In the genomic region with DNA sequence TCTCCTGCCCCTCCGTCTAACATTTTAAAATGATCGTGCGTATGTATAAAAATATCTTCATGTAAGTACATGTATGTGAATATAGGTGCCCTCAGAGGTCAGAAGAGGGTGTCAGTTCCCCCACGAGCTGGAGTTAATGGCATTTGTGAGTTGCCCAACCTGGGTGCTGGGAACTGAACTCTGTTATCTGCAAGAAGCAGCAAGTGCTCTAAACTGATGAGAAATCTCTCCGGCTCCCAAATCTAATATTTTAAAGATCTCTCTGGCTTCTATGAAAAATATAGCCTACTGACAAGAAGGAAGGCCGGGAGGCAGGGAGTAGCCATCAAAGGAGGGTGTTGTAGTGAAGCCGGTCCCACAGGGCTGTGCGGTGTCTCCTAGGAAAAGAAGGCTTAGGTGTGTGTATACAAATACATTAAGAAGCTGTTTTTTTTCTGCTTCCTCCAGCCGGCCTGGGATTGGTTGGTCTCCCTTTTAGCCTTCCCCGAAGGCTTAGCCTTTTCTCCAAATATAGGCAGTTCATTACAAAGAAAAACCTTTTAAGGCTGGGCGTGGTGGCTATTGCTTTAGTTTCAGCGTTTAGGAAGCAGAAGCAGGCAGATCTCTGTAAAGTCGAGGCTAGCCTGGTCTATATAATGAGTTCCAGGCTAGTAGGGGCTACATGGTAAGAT, we compare ENCODE assay signal across 9 mouse cellular contexts. TPM values are rescaled to one million over a fixed set of nuclear protein-coding genes. Genes with fewer than 3 reads are reported as not detected.
DNase-seq lines count a peak whose midpoint lies in the region; ATAC-seq and TF ChIP-seq lines count a peak whose summit lies in the region.
"Had no signal": no experiment of that assay in that cellular context is flagged by ENCODE, and none has a peak within 500 bp of the region (broad histone marks: within the 10 kb centered on the region; RNA-seq: fewer than 3 reads in every experiment).

No protein-coding gene starts in this region.

- no peaks in the 10 kb centered on the region for H3K27me3 ChIP-seq in forebrain, embryonic 11.5 days (ENCODE audit: control insufficient read depth, insufficient read depth, low read length)
- H3K27me3 ChIP-seq in forebrain, embryonic 14.5 days (replicated peaks; ENCODE audit: control insufficient read depth, insufficient read depth, low read length): 0 out of 2 replicates have a peak, but pooled peaks cover 2% of the 10 kb centered on the region
- no peaks in the 10 kb centered on the region for H3K27me3 ChIP-seq in stomach, embryonic 14.5 days (ENCODE audit: control insufficient read depth, insufficient read depth, low read length)
- H3K27me3 ChIP-seq in stomach, postnatal 0 days (ENCODE audit: control insufficient read depth, insufficient read depth, low read length): no peaks in the 10 kb centered on the region
- no peaks in the 10 kb centered on the region for H3K27me3 ChIP-seq in liver, embryonic 14.5 days (ENCODE audit: control insufficient read depth, insufficient read depth, low read length)
- H3K27me3 ChIP-seq: embryonic facial prominence, embryonic 15.5 days had no signal

- 94% methylated on average over 13 of the region's 13 CpGs for WGBS in forebrain, embryonic 11.5 days
- WGBS in forebrain, embryonic 14.5 days: 94% methylated on average over 13 of the region's 13 CpGs
- WGBS in stomach, embryonic 14.5 days: 90% methylated on average over 13 of the region's 13 CpGs
- WGBS in stomach, postnatal 0 days: 91% methylated on average over 13 of the region's 13 CpGs
- 62% methylated on average over 13 of the region's 13 CpGs for WGBS in liver, embryonic 14.5 days (ENCODE audit: insufficient replicate concordance)

- peak overlapping the region; percentile 58; the same call in 1 of the 2 replicates for H3K4me2 ChIP-seq in forebrain, embryonic 11.5 days (ENCODE audit: low read depth, low read length, severe bottlenecking)
- H3K4me2 ChIP-seq in forebrain, embryonic 14.5 days (ENCODE audit: low read length): no peak overlapping the region
- H3K4me2 ChIP-seq in stomach, embryonic 14.5 days (replicated peaks; ENCODE audit: low read depth, low read length): peak overlapping the region; percentile 74
- H3K4me2 ChIP-seq in stomach, postnatal 0 days (replicated peaks; ENCODE audit: low read depth): no peak overlapping the region
- peak overlapping the region; percentile 91 for H3K4me2 ChIP-seq in liver, embryonic 14.5 days (ENCODE audit: low read depth)

- H3K9me3 ChIP-seq in forebrain, embryonic 11.5 days (ENCODE audit: control insufficient read depth, low read length): no peaks in the 10 kb centered on the region
- no peaks in the 10 kb centered on the region for H3K9me3 ChIP-seq in forebrain, embryonic 14.5 days (replicated peaks; ENCODE audit: control insufficient read depth, low read length)
- no peaks in the 10 kb centered on the region for H3K9me3 ChIP-seq in stomach, embryonic 14.5 days (ENCODE audit: control insufficient read depth, low read depth, low read length)
- H3K9me3 ChIP-seq in stomach, postnatal 0 days (ENCODE audit: control insufficient read depth, low read length): no peaks in the 10 kb centered on the region
- H3K9me3 ChIP-seq in liver, embryonic 14.5 days (ENCODE audit: control insufficient read depth, low read length): no peaks in the 10 kb centered on the region
- H3K9me3 ChIP-seq: embryonic facial prominence, embryonic 15.5 days had no signal

- H3K36me3 ChIP-seq in forebrain, embryonic 11.5 days (ENCODE audit: control insufficient read depth, insufficient read depth, low read length): no peaks in the 10 kb centered on the region
- no peaks in the 10 kb centered on the region for H3K36me3 ChIP-seq in forebrain, embryonic 14.5 days (ENCODE audit: control insufficient read depth, insufficient read depth, low read length)
- no peaks in the 10 kb centered on the region for H3K36me3 ChIP-seq in stomach, embryonic 14.5 days (ENCODE audit: control insufficient read depth, insufficient read depth, low read length)
- no peaks in the 10 kb centered on the region for H3K36me3 ChIP-seq in stomach, postnatal 0 days (ENCODE audit: control insufficient read depth, insufficient read depth, low read length)
- no peaks in the 10 kb centered on the region for H3K36me3 ChIP-seq in liver, embryonic 14.5 days (replicated peaks; ENCODE audit: control insufficient read depth, insufficient read depth, low read depth)
- H3K36me3 ChIP-seq: embryonic facial prominence, embryonic 15.5 days had no signal

- DNase-seq in forebrain, embryonic 11.5 days (ENCODE audit: low spot score): no peak
- no peak for DNase-seq in forebrain, embryonic 14.5 days (ENCODE audit: low spot score)
- no peak for DNase-seq in stomach, postnatal 0 days (ENCODE audit: low spot score)
- DNase-seq in liver, embryonic 14.5 days (ENCODE audit: low read depth in 3 of 3, low spot score in 3 of 3): no peak
- DNase-seq in gastrocnemius, adult 8-10 months (ENCODE audit: low spot score in 2 of 2): no peak
- no peak for DNase-seq in MN1 (ENCODE audit: low spot score)

- H3K4me1 ChIP-seq in forebrain, embryonic 11.5 days (replicated peaks; ENCODE audit: control insufficient read depth, insufficient read depth, low read length): peaks cover 17% of the 10 kb centered on the region
- peaks cover 5% of the 10 kb centered on the region; the same call in 1 of the 2 replicates for H3K4me1 ChIP-seq in forebrain, embryonic 14.5 days (ENCODE audit: control insufficient read depth, insufficient read depth, low read length)
- H3K4me1 ChIP-seq in stomach, embryonic 14.5 days (ENCODE audit: control insufficient read depth, insufficient read depth, low read length): 0 out of 2 replicates have a peak, but pooled peaks cover 5% of the 10 kb centered on the region
- no peaks in the 10 kb centered on the region for H3K4me1 ChIP-seq in stomach, postnatal 0 days (replicated peaks; ENCODE audit: control insufficient read depth, insufficient read depth)
- peaks cover 8 to 18% of the 10 kb centered on the region in 2 experiments for H3K4me1 ChIP-seq in liver, embryonic 14.5 days (replicated peaks; ENCODE audit: control insufficient read depth in 2 of 2, insufficient read depth in 2 of 2, low read length in 1 of 2)

- TF ChIP-seq CTCF in stomach, postnatal 0 days (IDR thresholded peaks at IDR 0.05; ENCODE audit: low read depth): no peak
- TF ChIP-seq CTCF in liver, embryonic 14.5 days (IDR thresholded peaks at IDR 0.05; ENCODE audit: low read depth): no peak

- no peak for ATAC-seq in forebrain, embryonic 11.5 days (replicated peaks; ENCODE audit: low FRiP score)
- no peak for ATAC-seq in forebrain, embryonic 14.5 days
- no peak for ATAC-seq in stomach, embryonic 14.5 days (ENCODE audit: insufficient number of reproducible peaks, insufficient read depth, low FRiP score, low read depth)
- no peak for ATAC-seq in stomach, postnatal 0 days (ENCODE audit: low FRiP score, low TSS enrichment)
- ATAC-seq in liver, embryonic 14.5 days (ENCODE audit: insufficient read depth): no peak
- ATAC-seq in monocyte, adult 5-6 weeks (replicated peaks; ENCODE audit: insufficient number of reproducible peaks, low FRiP score, low TSS enrichment, poor library complexity, severe bottlenecking): no peak

- no peak overlapping the region for H3K4me3 ChIP-seq in forebrain, embryonic 11.5 days (ENCODE audit: low read depth, low read length)
- no peak overlapping the region for H3K4me3 ChIP-seq in forebrain, embryonic 14.5 days (ENCODE audit: low read depth, low read length)
- H3K4me3 ChIP-seq in stomach, embryonic 14.5 days (ENCODE audit: low read depth, low read length): no peak overlapping the region
- no peak overlapping the region for H3K4me3 ChIP-seq in stomach, postnatal 0 days (ENCODE audit: low read depth, low read length)
- H3K4me3 ChIP-seq in liver, embryonic 14.5 days (ENCODE audit: insufficient read depth in 1 of 2, low read depth in 2 of 2, low read length in 2 of 2): peak overlapping the region; percentile 70 to 78; a peak in 2 of 4 replicates

- TF ChIP-seq EP300 in stomach, postnatal 0 days (optimal IDR thresholded peaks at IDR 0.05): no peak
- no peak for TF ChIP-seq EP300 in liver, embryonic 14.5 days (IDR thresholded peaks at IDR 0.05; ENCODE audit: low read depth)

- no peak overlapping the region for H3K9ac ChIP-seq in forebrain, embryonic 11.5 days (ENCODE audit: low read length)
- no peak overlapping the region for H3K9ac ChIP-seq in forebrain, embryonic 14.5 days (ENCODE audit: low read length)
- no peak overlapping the region for H3K9ac ChIP-seq in stomach, embryonic 14.5 days (replicated peaks; ENCODE audit: low read depth, low read length)
- no peak overlapping the region for H3K9ac ChIP-seq in stomach, postnatal 0 days (ENCODE audit: low read length)
- H3K9ac ChIP-seq in liver, embryonic 14.5 days (replicated peaks): peak overlapping the region; percentile 78

- H3K27ac ChIP-seq in forebrain, embryonic 11.5 days (ENCODE audit: low read depth, low read length): no peak overlapping the region; the same call in 1 of the 2 replicates
- H3K27ac ChIP-seq in forebrain, embryonic 14.5 days (ENCODE audit: low read depth, low read length): no peak overlapping the region
- H3K27ac ChIP-seq in stomach, embryonic 14.5 days (ENCODE audit: low read length): no peak overlapping the region
- no peak overlapping the region for H3K27ac ChIP-seq in stomach, postnatal 0 days (replicated peaks)
- H3K27ac ChIP-seq in liver, embryonic 14.5 days: peak overlapping the region; percentile 41

RNA-seq across cellular contexts. Expression of a gene that starts 8.5 kb away (rescaled TPM):
- 527 and 580 TPM in 2 replicates for polyA plus RNA-seq in forebrain, embryonic 11.5 days (2014; fragmentation: Nextera tagmentation; extraction: Ambion mirVana)
- 371 and 423 TPM in 2 replicates for polyA plus RNA-seq in forebrain, embryonic 14.5 days (2014; fragmentation: Nextera tagmentation; extraction: Ambion mirVana)
- polyA plus RNA-seq in stomach, embryonic 14.5 days (2014; fragmentation: Nextera tagmentation; extraction: Ambion mirVana): 359 TPM in 2 replicates
- polyA plus RNA-seq in stomach, postnatal 0 days (2015; fragmentation: Nextera tagmentation; extraction: Ambion mirVana): 189 and 195 TPM in 2 replicates
- polyA plus RNA-seq in liver, embryonic 14.5 days (2012; rRNA removed): 94.3 and 124 TPM in 2 replicates
- polyA plus RNA-seq in liver, embryonic 14.5 days (2014; fragmentation: Nextera tagmentation; extraction: Ambion mirVana): 137 and 138 TPM in 2 replicates
- 646 to 794 TPM (median 705 TPM) in 3 replicates for total RNA-seq in monocyte, adult 5-6 weeks (2017)
- total RNA-seq in gastrocnemius, adult 8-10 months (2022): 10 to 100 TPM; 62.4 to 78.5 (median 71.2) TPM

RNA-seq across cellular contexts. Expression of a gene that starts 25.7 kb away (rescaled TPM):
- polyA plus RNA-seq in forebrain, embryonic 11.5 days (2014; fragmentation: Nextera tagmentation; extraction: Ambion mirVana): 6.7 TPM in 2 replicates
- 32.8 and 32.9 TPM in 2 replicates for polyA plus RNA-seq in forebrain, embryonic 14.5 days (2014; fragmentation: Nextera tagmentation; extraction: Ambion mirVana)
- polyA plus RNA-seq in stomach, embryonic 14.5 days (2014; fragmentation: Nextera tagmentation; extraction: Ambion mirVana): 3.7 and 7.1 TPM in 2 replicates
- polyA plus RNA-seq in stomach, postnatal 0 days (2015; fragmentation: Nextera tagmentation; extraction: Ambion mirVana): 0.95 and 1.1 TPM in 2 replicates
- polyA plus RNA-seq in liver, embryonic 14.5 days (2012; rRNA removed): 23.5 and 25.0 TPM in 2 replicates
- polyA plus RNA-seq in liver, embryonic 14.5 days (2014; fragmentation: Nextera tagmentation; extraction: Ambion mirVana): 15.7 and 19.7 TPM in 2 replicates
- total RNA-seq in monocyte, adult 5-6 weeks (2017): not detected in 3 replicates
- total RNA-seq in gastrocnemius, adult 8-10 months (2022): 10 to 100 TPM; 37.4 to 49.3 (median 45.9) TPM

RNA-seq across cellular contexts. Expression of a gene that starts 34.6 kb away (rescaled TPM):
- polyA plus RNA-seq in forebrain, embryonic 11.5 days (2014; fragmentation: Nextera tagmentation; extraction: Ambion mirVana): 1.7 TPM in 2 replicates
- 0.85 and 1.3 TPM in 2 replicates for polyA plus RNA-seq in forebrain, embryonic 14.5 days (2014; fragmentation: Nextera tagmentation; extraction: Ambion mirVana)
- 6.1 and 7.9 TPM in 2 replicates for polyA plus RNA-seq in stomach, embryonic 14.5 days (2014; fragmentation: Nextera tagmentation; extraction: Ambion mirVana)
- polyA plus RNA-seq in stomach, postnatal 0 days (2015; fragmentation: Nextera tagmentation; extraction: Ambion mirVana): 16.3 and 19.1 TPM in 2 replicates
- 0.22 and 0.31 TPM in 2 replicates for polyA plus RNA-seq in liver, embryonic 14.5 days (2012; rRNA removed)
- 0.25 and 0.33 TPM in 2 replicates for polyA plus RNA-seq in liver, embryonic 14.5 days (2014; fragmentation: Nextera tagmentation; extraction: Ambion mirVana)
- 0.10 TPM in 1 of 3 replicates, not detected in the others for total RNA-seq in monocyte, adult 5-6 weeks (2017)
- total RNA-seq in gastrocnemius, adult 8-10 months (2022): 10 to 100 TPM in 2 of 4 experiments, 1 to 10 TPM in 2; 8.7 to 12.4 (median 10.1) TPM

RNA-seq across cellular contexts. Expression of a gene that starts 35.8 kb away (rescaled TPM):
- polyA plus RNA-seq in forebrain, embryonic 11.5 days (2014; fragmentation: Nextera tagmentation; extraction: Ambion mirVana): 1.6 and 2.6 TPM in 2 replicates
- polyA plus RNA-seq in forebrain, embryonic 14.5 days (2014; fragmentation: Nextera tagmentation; extraction: Ambion mirVana): 0.28 and 0.66 TPM in 2 replicates
- polyA plus RNA-seq in stomach, embryonic 14.5 days (2014; fragmentation: Nextera tagmentation; extraction: Ambion mirVana): 1.8 and 2.4 TPM in 2 replicates
- polyA plus RNA-seq in stomach, postnatal 0 days (2015; fragmentation: Nextera tagmentation; extraction: Ambion mirVana): 2.1 and 2.9 TPM in 2 replicates
- not detected in 2 replicates for polyA plus RNA-seq in liver, embryonic 14.5 days (2012; rRNA removed)
- 0.62 and 0.76 TPM in 2 replicates for polyA plus RNA-seq in liver, embryonic 14.5 days (2014; fragmentation: Nextera tagmentation; extraction: Ambion mirVana)
- 1.8 TPM in 1 of 3 replicates, not detected in the others for total RNA-seq in monocyte, adult 5-6 weeks (2017)
- not detected for total RNA-seq in gastrocnemius, adult 8-10 months (2022)

RNA-seq across cellular contexts. Expression of a gene that starts 56.2 kb away (rescaled TPM):
- polyA plus RNA-seq in forebrain, embryonic 11.5 days (2014; fragmentation: Nextera tagmentation; extraction: Ambion mirVana): 35.0 and 37.2 TPM in 2 replicates
- 18.7 and 19.1 TPM in 2 replicates for polyA plus RNA-seq in forebrain, embryonic 14.5 days (2014; fragmentation: Nextera tagmentation; extraction: Ambion mirVana)
- polyA plus RNA-seq in stomach, embryonic 14.5 days (2014; fragmentation: Nextera tagmentation; extraction: Ambion mirVana): 54.0 and 61.1 TPM in 2 replicates
- 35.5 and 42.7 TPM in 2 replicates for polyA plus RNA-seq in stomach, postnatal 0 days (2015; fragmentation: Nextera tagmentation; extraction: Ambion mirVana)
- 113 and 135 TPM in 2 replicates for polyA plus RNA-seq in liver, embryonic 14.5 days (2012; rRNA removed)
- polyA plus RNA-seq in liver, embryonic 14.5 days (2014; fragmentation: Nextera tagmentation; extraction: Ambion mirVana): 149 and 173 TPM in 2 replicates
- 5.5 to 11.1 TPM (median 8.8 TPM) in 3 replicates for total RNA-seq in monocyte, adult 5-6 weeks (2017)
- total RNA-seq in gastrocnemius, adult 8-10 months (2022): 10 to 100 TPM; 51.3 to 56.2 (median 54.0) TPM

Comparison
In these comparisons a context has a peak if more than half of its experiments do, and no peak if none do; other contexts are left out.
1. H3K4me2 ChIP-seq: peak in forebrain, embryonic 11.5 days (single experiment), stomach, embryonic 14.5 days (single experiment) and liver, embryonic 14.5 days (single experiment); none in forebrain, embryonic 14.5 days (single experiment) and stomach, postnatal 0 days (single experiment).
2. H3K4me3 ChIP-seq: peak in liver, embryonic 14.5 days (2 of 2); none in forebrain, embryonic 11.5 days (single experiment), forebrain, embryonic 14.5 days (single experiment), stomach, embryonic 14.5 days (single experiment) and stomach, postnatal 0 days (single experiment).